Mouse (Mus musculus): ENCODE results near the gene Gpr143. TPM values are rescaled to one million over a fixed set of nuclear protein-coding genes. Genes with fewer than 3 reads are reported as not detected.
"Not testable (repeated sequence)": the region's sequence is repeated elsewhere in the genome, so short reads cannot be mapped to it uniquely, and the experiment has no call there.

Gpr143 gene
- not detected for total RNA-seq (2021)
- long read RNA-seq, experiment 1, partial matches to known transcripts = 0 of 1 reads
- long read RNA-seq, experiment 1, other reads (novel, unspliced or antisense) = 0 of 1 reads
- long read RNA-seq, experiment 2 = 0 reads

DNA sequence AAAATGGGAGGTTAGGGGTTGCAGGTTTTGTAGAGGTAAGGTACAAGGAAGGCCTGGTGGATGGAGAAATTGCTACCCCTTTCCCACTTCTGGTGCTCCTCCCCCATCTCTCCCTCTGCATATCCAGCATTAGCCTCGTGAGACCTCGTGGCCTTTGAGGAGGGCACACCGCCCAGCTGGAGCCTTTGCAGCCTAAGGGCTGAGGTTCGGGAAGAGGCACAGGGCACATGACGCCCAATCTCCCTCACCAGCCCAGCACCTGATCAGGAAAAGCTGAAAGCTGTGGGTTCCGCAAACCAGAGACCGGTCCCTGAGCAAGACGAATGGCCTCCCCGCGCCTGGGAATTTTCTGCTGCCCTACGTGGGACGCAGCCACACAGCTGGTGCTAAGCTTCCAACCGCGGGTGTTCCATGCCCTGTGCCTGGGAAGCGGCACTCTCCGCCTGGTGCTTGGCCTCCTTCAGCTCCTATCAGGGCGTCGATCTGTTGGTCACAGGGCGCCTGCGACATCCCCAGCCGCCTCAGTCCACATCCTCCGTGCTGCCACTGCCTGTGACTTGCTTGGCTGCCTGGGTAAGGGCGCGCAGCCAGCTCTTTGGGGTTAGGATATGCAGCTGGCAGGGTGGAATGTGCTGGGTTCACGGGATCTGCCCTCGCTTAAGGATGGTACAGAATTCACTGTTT lies at the start of gene Gpr143:
TSS of gene Gpr143 (plus strand) at position 202 of the 684 bp plus-strand sequence.
- peak; percentile 27 to 34 for DNase-seq

DNA sequence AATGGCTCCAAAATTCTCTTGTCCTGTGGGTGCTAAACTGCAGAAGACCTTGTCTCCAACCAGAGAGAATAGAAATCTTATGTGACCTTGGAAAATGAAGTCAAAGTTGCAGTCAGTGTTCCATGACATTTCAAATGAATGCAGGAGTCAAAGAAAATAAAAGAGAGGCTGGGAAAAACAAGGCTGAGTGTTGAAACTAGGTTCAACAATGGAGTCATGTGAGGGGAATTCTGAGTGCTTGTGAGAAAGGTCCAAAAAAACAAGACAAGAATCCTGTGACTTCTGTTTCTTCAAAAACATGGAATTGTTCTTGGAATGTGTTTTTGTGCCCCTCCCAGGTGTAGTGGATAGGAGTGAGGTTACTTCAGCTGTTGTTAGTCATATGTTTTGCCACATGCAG lies 46.4 kb upstream of the Gpr143 start:
- DNase-seq = no peak

GRCm38 (mm10) chrX:152738191-152738590 lies 43.5 kb upstream of the Gpr143 start:
- DNase-seq = no peak

GRCm38 (mm10) chrX:152738759-152739368 lies 42.9 kb upstream of the Gpr143 start:
- DNase-seq = no peak

- DNase-seq = no peak
Observed at GRCm38 (mm10) chrX:152743642-152744041, 38.1 kb upstream of the Gpr143 start.

DNA sequence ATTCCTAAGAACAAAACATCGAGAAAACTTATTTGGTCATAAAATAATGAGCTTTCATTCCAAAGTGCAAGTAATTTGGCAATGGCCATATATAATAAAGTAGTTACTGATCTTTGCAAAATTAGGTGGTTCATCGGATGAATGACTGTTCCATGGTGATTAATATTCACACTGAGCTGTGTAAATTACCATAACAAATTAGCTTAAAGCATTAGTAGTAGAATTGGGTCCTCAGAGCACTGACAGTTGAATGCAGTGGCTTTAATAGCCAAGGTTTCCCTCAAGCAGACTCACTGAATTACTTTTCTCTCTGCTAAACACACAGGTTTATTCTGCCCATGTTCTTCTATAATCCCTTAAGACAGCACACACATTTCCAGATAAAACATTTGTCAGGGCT lies 35.8 kb upstream of the Gpr143 start:
- no peak for DNase-seq

DNA sequence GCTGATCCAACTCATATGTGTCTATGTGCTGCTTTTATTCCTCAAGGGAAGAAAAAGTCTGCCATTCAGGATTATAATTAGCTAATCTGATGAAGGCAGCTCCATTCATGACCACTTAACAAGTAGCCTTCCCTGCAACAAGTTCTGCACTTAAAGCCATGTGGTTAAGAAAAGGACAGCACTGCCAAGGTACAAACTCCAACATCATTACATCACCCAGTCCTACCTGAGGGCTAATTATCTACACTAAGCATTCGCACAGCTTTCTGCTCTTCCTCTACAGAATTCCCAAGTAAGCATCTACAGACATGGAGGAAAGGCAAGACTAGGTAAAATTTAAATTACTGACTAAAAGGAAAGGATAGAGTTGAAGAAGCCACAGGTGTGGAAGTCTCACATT lies 25.9 kb upstream of the Gpr143 start:
- no peak for DNase-seq

DNA sequence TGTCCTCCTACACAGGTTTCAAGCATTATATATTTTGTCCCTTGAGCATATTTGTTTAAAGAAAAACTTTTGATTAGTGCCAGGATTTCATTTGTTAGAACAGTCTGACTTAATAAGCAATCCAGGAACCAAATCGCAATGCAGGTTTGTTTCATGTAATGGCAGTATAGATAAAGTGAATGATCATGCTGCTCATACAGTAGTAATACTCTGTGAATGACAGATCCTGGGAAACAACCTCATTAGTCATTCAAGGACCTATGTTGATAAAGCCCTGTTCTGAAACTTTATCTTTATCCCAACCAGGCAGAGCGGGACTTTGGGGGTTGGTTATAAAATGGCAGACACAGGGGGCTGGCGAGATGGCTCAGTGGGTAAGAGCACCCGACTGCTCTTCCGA lies 25.4 kb upstream of the Gpr143 start:
- DNase-seq = no peak

GRCm38 (mm10) chrX:152762437-152762836 lies 19.3 kb upstream of the Gpr143 start:
- peak in 1 of 2 experiments; percentile 8 for DNase-seq

DNA sequence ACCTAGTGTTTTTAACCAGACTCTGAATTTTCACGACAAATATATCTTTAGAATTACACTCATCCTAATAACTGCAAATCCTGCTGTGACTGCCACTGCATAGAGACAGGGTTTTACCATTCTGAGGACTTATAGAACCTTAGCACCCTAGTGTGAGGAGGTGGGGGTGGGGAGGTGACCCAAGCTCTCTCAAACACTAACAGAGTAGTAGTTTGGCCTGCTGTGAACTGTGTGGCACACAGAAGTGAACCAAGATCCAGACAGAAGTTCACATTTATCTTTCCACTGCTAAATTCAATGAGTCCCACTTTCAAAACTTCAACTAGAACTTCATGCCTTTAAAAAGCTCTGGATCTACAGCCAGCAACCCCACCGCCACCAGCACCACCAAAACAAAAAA lies 18.9 kb upstream of the Gpr143 start:
- no peak for DNase-seq

GRCm38 (mm10) chrX:152764171-152764570 lies 17.6 kb upstream of the Gpr143 start:
- DNase-seq = no peak

GRCm38 (mm10) chrX:152768891-152769599 lies 12.7 kb upstream of the Gpr143 start, which contains the start of gene Shroom2:
Shroom2 (minus strand) TSS chrX:152769465.
- peak; percentile 26 to 42 for DNase-seq

DNA sequence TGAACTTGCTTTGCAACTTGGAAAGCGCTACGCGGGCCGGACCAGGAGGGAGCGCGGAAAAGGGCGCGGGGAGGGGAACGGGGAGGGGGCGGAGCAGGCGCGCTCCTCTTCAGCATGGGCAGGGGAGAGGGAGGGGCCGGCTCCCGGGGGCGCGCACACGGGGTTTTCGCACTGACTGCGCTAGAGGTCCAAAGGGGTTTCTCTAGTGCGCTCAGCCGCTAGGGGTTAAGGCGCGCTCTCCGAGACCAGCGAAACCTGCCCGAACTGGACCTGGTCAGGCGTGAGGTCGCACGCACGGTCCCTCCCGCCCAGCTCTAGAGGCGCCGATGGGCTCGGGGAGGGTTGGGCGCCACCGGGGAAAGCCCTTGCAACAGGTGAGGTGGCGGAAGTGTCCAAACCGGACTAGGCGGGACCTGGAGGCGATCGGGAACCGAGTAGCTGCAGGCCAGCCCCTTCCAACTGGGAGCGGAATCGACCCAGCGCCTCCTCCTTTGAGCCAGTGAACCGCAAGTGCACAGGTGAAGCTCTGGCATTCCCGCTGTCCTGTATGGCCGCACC lies 12.0 kb upstream of the Gpr143 start:
- DNase-seq = peak; percentile 78 to 81

- DNase-seq = no peak
Observed at GRCm38 (mm10) chrX:152788129-152788528, 6.4 kb downstream of the Gpr143 start.

DNA sequence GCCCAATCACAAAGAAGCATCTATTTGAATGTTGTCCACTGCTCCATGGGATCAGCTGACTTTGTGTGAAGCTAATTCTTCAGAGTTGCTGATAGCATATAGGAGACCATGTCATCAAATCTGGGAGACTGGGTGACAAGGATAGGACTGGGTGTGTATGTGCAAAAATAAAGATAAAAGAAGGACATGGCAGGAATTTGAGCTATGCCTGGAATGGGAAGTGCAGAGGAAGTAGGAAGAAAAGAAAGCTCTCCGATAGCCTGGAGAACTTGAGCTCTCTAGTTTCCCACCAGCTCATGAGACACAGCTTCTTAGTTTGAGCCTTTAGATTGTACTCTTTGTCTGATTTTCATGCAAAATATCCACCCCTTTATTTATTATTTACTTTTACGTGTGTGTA lies 6.9 kb downstream of the Gpr143 start:
- no peak for DNase-seq

GRCm38 (mm10) chrX:152805317-152805716 lies 23.6 kb downstream of the Gpr143 start:
- no peak for DNase-seq

GRCm38 (mm10) chrX:152813339-152813738 lies 31.6 kb downstream of the Gpr143 start:
- DNase-seq = no peak

GRCm38 (mm10) chrX:152818996-152819395 lies 37.3 kb downstream of the Gpr143 start:
- DNase-seq = peak in 1 of 2 experiments; percentile 2

- DNase-seq = not testable (repeated sequence)
Observed at GRCm38 (mm10) chrX:152831003-152831550, 49.4 kb downstream of the Gpr143 start.

DNA sequence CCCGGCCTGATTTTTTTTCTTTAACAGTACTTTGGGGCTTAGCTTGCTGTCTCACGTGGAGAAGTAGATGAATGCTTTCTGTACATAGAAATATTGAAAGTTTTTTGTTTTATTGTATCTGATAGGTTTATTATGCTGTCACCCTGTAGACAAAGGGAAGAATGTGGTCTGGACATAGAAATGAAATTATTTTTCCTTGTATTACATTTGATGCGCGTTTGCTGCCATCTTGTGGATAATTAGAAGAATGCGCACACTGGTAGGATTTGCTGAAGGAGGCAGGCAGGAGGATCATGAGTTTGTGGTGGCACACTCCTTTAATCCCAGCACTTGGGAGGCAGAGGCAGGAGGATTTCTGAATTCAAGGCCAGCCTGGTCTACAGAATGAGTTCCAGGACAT lies 53.2 kb downstream of the Gpr143 start:
- not testable (repeated sequence) for DNase-seq

DNA sequence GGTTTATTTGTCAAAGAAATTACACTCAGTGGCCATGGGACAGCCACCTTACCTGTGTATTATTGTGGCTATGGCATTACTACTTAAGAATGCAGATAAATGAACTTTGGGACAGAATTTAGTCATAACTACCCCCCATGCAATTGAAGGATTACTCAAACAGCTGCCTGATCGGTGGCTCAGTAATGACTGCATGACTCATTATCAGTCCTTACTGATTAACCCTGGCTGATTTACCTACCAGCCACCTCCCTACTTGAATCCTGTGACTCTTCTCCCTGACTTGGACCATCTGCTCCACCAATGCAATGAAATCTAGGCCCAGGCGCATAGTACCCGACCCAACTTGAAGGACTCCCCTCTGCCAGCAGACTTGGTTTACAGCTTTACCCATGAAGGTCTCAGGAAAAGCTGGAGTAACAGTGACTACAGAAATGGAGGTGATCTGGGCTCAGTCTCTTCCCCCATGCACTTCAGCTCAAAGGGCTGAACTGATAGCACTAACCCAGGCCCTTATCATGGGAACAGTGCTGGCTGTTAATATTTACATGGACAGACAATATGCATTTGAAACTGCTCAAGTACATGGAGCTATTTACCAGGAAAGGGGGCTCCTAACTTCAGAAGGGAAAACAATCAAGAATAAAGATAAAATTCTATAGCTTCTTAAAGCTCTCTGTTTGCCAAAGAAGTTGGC lies 73.5 kb downstream of the Gpr143 start:
- no peak for DNase-seq

Measured in adrenal gland, postnatal 36 days (tissue).